Mouse (Mus musculus) kidney, adult 2 months (tissue): Measurements from ENCODE around the gene Nek4.

Experiments
- CTCF ChIP-seq: fragments of 200-500 bp; conservative IDR thresholded peaks from 2 replicates; pipeline ENCODE4 v1.5.1; 2011; ENCODE audit warnings: low read depth, mild to moderate bottlenecking, control low read depth, low read length, moderate library complexity, mixed read lengths; ENCODE audit not compliant: insufficient read depth, insufficient read length
- POLR2A ChIP-seq: fragments of 200-500 bp; IDR thresholded peaks from one replicate; pipeline ENCODE4 v1.6.1; 2011; ENCODE audit warnings: low read depth, low read length, control low read depth

- no peak for TF ChIP-seq POLR2A
- TF ChIP-seq CTCF, result no peak
Observed at GRCm38 (mm10) chr14:30944745-30945144, 6.4 kb upstream of the Nek4 start.
